Mouse (Mus musculus) spleen, adult 18-20 months (tissue): ENCODE measurements around the gene Cd72.
"Not testable (repeated sequence)": the region's sequence is repeated elsewhere in the genome, so short reads cannot be mapped to it uniquely, and the experiment has no call there.

Experiments used
- DNase-seq, 2 experiments: peaks; one replicate each; pipeline ENCODE4 v3.0.0; 2022; ENCODE audit warnings: mixed read lengths in 2 of 2

Gene Cd72

DNA sequence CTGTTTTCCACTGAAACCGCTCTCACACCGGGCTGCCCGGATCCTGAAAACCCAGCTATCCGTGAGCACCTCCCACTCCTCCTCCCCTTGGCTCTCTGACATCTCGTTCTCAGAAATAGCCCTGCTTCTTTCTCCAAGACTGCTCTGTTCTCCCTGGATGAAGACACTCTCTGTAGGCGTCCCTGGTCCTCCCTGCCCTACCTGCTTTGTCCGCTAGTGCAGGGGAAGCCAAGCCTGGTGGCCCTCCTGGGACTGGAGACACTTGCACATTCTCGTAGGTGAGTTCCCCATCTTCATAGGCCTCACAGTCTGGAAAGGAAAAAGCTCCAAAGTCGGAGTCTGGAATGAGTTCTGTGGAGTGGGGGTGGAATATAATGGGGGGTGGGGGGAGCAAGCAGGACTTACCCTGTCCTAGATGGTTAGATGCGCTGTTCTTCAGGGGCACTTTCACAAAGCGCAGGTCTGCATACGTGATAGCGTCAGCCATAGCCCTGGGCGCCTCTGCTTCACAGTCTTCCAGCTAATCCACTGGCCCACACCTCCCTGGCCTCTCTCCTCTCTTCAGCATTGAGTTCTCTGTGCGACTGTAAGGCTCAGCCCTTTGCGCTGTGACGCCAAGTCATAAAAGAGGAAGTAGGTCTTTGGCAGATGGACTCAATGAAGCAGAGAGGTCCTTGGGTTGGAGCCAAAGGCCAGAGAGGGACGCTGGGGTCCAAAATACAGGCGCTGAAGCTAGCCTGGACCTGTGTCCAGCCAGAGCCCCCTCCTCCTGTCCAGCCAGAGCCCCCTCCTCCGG lies at the start of gene Cd72:
TSS of gene Cd72 (minus strand) at position 588 of the 796 bp plus-strand sequence.
- peak; percentile 59 to 60 for DNase-seq

DNA sequence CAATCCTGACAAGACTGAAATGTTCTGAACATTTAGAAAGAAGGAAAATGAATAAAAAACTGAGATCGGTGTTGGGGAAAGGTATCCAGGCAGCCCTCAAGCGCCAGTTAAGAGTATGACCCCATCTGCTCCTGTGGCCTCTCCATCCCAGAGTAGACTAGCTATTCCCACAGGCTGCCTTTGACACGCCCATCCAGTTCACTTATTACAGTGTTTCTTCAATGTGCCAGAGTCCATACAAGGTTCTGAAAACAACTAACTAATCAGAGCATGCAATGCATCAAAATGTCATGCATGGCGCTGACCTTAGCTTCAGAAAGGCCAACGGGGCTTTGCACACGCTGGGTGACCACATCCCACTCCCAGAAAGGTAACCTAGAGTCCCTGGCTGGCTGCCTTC lies 49.1 kb upstream of the Cd72 start:
- no peak for DNase-seq

DNA sequence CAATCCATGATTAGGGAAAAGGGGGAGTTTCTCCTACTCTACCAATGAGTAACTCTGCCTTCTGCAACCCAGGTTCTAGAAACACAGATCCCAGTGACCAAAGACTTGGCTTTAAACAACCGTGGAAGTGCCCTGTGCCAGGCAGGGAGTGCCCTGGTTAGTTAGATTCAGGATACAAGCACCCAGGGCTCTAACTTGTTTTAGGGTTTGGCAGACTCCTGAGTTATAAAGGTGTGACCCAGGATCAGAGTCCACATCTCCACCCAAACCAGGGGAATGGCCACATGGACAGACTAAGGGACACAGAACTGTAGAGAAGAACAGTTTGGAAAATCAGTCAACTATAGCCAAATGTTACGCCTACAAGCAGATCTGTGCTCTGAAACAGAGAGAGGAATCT lies 48.6 kb upstream of the Cd72 start:
- no peak for DNase-seq

DNA sequence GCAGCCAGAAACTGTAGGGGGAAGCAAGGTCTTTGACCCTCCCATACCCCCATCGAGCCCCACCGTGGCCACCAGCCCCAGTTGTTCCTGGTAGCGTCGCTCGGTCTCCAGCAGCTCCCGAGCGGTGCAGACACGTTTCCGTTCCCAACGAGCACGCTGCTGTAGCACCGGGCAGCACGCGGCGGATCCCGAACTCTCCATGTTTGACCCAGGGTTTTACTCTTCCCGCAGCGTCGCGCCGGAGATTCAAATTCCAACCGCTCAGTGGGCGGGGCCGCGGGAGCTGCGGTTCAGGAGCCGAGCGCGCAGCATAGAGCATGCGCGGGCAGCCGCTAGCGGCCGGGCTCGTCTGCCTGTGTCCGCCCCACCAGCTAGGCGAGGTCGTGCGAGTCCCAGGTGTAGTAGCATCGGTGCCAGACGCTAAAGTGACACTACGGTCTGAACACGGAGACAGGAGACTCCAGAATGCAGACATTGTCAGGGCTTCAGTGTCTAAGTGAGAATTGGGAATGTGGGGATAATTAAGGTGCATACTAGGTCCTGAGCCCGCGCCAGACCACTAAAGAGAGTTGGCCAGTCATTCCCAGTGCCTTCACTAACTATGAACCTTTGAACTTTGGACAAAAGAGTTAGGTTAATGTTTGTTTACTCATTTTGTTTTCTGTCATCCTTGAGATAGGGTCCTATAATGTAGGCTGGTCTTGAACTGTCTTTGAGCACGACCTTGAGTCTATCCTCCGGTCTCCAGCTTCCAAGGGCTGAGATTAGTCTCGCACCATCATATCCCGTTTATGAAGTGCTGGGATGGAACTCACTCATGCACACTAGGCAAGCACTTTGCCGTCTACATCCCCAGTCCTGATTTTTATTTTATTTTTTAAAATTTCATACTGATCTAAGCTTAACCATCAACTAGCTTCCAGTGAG lies 45.2 kb upstream of the Cd72 start, which contains the start of gene Arhgef39:
TSS of gene Arhgef39 (minus strand) at position 289 of the 927 bp plus-strand sequence.
- DNase-seq, result peak; percentile 46 to 65

DNA sequence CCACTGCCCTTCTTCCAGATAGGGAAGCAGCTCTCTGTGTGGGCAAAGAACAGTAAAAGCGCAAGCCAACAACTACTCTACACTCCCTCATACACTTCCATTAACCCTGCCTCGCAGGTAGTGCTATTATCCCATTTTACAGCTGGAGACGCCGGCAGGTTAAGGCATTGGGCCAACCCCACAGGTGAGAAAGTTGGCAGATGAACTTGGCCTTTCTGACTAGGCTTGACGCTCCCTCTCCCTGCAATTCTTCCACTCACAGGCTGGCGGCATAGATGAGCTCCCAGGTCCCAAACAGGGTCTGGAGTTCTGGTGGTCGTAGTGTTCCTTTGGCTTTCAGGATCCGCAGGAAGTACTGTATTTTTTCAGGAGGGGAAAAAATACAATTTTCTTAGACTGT lies 44.6 kb upstream of the Cd72 start:
- DNase-seq, result no peak

DNA sequence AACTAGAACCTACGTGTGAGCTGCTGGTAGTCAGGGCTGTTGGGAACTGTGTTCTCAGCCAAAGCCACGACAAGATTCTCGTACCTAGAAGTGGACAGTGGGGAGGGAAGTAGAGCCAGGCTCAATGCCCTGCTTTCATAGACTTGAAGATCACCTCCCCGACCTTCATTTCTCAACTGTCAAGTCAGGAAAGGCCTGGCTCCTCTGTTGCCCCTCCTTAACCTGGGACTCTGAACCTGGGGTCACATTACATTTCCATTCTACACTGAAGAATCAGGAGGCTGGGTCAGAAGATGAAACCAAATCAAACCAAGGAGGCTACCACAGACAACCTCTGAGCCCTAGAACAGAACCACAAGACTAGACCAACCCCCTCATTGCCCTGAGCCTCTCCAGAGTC lies 43.5 kb upstream of the Cd72 start:
- DNase-seq, result no peak

DNA sequence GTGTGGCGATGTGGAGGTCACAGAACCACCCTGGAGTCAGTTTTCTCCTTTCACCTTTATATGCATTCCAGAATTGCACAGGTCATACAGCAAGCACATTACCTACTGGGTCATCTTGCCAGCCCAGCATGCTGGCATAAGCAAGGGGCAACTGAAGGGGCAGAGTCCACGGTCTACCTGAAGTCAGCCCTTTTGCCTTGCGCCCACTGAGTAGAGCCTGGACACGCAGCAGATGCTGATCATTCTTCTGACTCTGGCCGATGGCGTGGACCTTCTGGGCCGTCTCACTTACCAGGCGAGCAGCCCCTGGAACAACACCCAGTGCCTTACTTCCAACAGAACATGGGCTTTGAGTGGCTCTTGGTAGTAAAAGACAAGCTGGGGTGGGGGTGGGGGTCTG lies 43.0 kb upstream of the Cd72 start:
- DNase-seq, result no peak

DNA sequence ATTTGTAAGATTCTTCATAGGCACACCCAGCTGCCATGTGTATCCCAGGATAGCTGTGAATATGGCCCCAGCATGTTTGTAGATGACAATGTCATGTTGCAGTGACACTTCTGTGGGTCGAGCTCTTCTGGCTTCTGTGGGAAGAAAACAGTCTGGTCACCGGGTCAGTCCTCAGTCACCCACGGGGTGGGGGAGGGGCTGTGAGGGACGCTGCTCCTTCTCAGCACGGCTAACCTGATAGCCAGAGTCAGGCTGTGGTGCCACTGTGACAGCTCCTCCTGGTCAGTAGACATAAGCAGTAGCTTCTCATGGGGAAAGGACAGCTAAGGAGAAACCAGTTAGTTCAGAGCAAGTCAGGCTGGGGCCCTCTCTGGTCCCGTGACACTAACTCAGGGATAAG lies 42.2 kb upstream of the Cd72 start:
- DNase-seq, result no peak

DNA sequence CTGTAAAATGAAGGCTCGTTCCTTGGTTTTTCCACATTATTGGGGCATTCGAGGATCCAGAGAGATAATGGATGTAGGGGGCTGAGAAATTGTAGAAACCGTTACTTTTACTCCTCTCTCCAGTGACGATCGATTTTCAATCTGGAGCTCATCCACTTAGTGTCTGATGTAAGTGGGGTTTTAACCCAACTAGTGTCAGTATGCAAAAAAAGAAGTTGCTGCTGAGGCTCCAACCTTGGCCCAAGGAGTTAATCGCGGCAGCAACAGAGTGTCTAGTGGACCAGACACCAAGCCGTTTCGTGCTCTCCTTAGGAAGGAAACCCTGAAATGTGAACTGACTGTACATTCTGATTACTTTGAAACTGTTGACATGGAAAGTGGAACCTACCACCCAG lies 39.4 kb upstream of the Cd72 start:
- DNase-seq, result no peak

DNA sequence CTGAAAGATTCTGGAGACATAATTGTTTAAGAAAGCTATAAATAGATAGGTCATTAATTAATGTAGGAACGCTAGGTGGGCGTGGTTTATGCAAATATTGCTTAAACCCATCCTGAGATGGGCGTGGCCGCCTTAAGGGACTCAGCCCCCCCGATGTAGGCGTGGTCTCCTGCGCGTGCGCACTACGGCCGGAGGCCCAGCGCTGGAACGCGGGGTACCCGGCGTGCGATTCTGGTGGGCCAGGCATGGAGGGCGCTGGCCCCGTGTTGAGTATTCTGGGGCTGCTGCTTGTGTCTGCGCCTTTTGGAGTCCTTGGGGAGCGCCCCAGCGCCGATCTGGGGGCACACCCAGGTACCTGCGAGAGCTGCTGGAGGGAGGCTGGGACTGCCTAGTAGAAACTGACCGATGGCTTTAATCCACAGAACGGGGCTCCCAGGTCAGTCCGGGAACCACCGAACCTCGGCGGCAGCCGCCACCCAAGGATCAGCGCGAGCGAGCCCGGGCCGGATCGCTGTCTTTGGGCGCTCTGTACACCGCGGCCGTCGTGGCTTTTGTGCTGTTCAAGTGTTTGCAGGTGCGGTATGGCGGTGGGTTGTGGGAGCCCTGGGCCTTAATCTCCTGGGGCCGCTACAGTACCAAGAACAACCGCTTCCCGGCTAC lies 38.9 kb upstream of the Cd72 start:
- DNase-seq, result peak; percentile 94 to 97

DNA sequence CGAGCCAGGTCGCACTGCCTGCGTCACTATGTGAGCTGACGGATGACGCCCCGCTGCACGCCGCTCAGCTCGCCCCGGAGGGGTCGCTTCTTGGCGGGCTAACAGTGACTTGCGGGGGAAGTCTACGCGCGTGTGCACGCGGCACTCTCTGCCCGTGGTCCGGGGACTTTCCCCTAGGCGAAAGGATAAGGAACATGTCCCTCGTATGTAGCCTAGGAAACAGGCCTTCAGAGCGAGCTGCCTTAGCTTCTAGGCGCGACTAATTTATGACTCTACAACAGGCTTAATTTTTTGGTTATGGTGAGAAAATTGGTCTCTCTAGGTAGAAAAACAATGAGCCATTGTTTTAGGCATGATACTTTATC lies 38.4 kb upstream of the Cd72 start, which contains the start of gene Ccdc107:
TSS of gene Ccdc107 (plus strand) at position 80 of the 365 bp plus-strand sequence.
- DNase-seq, result peak; percentile 81 to 91

DNA sequence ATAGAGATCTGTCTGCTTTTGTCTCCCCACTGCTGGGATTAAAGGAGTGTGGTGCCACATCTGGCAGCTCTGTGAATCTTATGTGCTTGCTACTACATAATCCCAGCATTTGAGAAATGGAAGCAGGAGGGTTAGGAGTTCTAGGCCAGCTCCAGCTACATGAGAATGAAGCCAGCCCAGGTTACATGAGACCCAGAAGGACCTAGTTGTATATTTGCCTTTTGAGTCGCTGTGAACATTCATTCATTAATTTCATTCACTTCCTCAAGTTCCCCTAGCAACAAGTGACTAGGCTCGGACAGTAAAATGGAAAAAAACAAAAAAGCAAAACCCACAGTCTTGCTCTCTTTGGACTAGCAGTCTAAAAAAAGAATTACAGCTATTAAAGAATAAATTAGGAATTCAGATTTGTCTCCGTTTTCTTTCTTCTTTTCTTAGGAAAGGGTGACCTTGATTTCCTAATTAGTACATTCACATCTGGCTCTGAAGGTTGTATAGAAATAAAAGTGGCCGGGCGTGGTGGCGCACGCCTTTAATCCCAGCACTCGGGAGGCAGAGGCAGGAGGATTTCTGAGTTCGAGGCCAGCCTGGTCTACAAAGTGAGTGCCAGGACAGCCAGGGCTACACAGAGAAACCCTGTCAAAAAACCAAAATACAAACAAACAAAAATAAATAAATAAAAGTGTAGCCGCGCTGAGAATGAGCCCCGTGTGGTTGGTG lies 37.8 kb upstream of the Cd72 start:
- DNase-seq, result no peak

DNA sequence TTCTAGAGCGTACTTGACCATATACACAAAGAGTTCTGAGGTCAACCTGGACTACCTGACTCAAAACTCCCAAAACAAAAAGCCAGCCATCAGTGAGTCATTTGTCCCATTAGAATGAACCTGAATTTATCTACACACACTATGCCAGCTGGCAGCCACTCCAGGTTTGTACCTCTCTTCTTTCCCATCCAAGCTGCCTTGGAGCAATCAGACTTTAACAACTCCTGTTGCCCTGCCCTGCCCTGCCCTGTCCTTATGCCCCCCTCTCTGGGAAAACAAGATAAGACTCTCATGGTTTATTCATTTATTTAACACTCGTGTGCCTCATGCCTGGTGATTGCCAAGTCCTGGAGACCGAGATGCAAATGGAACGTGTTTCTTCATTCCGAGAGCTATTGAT lies 36.4 kb upstream of the Cd72 start:
- DNase-seq, result no peak

DNA sequence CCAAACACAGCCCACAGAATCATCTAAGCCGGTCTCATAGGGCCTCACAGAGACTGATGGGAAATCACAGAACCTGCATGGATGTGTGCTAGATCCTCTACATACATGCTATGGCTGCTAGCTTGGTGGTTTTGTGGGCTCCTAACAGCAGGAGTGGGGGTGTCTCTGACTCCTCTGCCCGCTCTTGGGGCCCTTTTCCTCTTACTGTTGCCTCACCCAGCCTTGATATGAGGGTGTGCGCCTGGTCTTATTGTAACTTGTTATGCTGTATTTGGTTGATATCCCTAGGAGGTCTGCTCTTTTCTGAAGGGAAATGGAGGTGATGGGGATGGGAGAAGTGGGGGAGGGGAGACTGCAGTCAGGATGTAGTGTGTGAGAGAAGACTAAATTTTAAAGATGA lies 35.2 kb upstream of the Cd72 start:
- DNase-seq, result no peak

DNA sequence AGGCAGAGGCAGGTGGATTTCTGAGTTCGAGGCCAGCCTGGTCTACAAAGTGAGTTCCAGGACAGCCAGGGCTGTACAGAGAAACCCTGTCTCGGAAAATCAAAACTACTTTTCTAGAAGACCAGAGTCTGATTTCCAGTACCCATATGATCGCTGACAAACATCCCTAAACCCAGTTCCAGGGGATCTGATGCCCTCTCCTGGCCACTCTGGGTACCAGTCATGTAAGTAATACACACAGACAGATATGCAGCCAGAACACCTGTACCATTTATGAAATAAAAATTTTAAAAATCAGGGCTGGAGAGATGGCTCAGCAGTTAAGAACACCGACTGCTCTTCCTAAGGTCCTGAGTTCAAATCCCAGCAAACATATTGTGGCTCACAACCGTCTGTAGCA lies 31.2 kb upstream of the Cd72 start:
- DNase-seq, result not testable (repeated sequence)

DNA sequence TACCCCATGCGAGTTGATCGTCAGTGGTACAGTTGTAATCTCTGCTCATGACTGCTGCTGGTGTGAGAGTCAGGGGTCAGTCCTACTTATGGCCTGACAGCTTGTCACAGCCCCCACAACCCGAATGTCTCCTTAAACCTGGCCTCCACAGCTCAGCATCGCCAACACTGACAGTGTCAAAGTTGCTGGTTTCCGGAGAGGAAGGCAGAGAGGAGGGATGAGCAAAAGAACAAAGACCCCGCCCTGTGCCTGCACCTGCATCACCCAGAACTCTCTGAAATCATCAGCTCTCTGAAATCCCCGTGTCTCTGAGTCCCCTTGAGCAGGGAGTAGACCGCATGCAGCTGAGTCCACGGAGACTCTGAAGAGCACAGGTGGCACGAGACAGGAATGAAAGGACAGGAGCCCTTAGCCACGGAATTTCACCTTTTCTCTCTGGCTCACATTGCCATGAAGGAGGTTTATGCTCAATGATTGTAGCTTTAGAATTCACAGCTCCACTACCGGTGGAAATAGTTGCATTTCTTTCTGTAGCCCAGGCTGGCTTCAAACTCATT lies 29.2 kb upstream of the Cd72 start, which contains the start of gene Sit1:
TSS of gene Sit1 (minus strand) at position 200 of the 557 bp plus-strand sequence.
- DNase-seq, result peak; percentile 24 to 45

DNA sequence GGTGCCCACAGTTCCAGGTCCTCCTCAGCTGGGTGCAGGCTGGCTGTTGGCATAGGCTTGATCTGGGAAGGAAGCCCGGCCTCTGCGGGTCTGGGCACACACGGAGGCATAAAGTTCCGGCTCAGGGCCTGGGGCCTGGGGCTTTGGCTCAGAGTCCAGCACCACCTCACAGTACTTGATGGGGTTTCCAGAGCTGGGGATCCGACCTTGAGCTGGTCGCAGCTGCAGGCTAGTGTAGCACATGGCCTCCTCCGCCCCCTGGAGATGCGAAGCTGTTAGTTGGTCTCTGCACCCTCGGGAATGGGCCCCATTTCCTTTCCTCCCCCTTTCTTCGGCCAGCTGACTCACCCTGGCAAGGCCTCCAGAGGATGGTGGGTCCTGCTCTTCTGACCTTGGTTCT lies 28.2 kb upstream of the Cd72 start:
- no peak for DNase-seq

DNA sequence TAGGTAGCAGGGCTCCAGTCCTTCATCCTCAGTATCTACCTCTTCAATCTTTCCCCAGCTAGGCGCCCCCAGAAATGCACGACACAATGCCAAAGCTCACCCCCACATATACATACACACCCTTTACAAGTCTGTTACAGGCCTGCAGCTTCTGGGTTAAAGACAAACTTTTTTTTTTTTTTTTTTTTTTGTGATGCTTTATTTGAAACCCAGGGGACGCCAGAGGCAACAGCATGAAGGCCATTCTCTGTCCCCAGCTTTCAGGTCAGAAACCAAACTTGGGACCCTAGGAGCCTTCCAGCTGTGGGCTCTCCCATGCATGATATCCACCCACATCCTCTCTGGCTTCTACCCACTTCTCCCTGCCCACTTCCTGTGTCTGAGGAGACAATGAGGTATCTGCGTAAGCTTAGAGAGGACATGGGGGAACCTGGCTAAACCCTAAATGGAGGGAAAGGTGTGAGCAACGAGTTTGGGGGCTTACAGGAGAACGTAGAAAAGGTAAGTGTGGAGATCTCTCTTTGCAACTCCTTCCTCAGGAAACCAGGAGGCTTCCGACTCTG lies 27.5 kb upstream of the Cd72 start:
- no peak for DNase-seq

DNA sequence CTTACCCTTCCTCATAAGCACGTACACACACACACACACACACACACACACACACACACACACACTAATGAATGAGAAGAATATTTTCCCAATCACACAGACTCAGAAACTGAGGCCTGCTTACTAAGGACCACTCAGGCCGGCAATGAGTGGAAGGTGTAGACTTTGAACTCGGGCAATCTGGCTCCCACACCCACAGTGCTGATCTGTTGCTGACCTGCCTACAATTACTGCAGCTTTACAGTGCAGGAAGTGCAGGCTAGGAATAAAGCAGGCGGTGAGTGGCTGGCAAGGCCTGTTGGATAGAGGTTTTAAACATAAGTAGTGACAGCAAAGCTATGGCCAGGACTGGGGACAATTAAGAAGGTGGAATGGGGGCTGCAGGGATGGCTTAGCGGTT lies 26.6 kb upstream of the Cd72 start:
- no peak for DNase-seq

DNA sequence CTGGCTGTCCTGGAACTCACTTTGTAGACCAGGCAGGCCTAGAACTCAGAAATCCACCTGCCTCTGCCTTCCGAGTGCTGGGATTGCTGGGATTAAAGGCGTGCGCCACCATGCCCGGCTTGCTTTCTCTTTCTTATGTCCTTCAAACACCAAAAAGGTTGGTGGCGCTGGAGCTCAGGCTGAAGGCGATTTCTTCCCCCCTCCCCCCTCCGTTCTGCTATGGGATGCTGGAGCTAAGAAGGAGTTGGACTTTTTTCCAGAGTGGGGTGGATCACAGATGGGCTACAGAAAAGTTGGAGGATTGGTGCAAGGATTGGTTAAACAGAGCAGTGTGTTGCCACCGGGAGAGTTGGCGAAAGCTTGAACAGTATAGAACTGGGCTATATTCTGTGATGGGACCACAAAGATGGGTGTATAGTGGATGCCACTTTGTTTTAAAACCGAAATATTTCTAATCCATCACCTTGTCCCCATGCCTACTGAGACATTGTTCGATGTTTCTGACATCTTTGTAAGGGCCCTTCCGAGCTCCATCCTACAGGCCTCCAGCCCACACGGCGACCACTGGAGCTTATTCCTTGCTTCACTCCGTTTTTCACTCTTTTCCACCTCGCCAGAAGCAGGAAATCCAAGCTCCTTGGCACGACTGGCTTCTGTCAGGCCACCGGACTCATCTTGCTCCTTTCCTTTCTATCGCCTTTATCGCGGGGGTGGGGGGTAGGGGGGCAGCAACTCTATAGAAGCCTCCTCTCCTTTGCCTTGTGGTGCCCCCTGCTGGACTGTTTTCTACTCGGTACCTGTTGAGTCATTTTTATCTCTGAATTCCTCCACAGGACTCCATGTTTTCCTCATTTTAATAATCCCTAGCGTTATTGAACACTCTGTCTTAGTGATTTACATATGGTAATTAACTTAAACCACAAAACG lies 24.7 kb upstream of the Cd72 start:
- DNase-seq, result peak; percentile 60 to 88

DNA sequence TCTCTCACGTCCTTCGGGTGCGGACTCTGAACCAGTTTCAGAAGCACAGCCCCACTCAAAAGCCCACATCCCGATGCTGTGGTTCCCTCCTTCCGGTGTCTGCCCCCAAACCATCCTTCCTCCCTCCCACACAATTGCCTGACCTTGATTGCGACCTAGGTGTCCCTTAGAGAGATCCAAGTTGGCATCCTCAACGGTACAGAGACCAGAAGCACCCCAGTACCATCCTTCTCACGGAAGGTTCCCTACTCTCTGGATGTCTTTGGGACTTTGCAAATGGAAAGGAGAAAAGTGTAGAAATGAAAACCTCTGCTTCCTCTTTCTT lies 24.1 kb upstream of the Cd72 start:
- no peak for DNase-seq
